Mouse (Mus musculus): ENCODE data around the gene Gm20765. TPM values are rescaled to one million over a fixed set of nuclear protein-coding genes. Genes with fewer than 3 reads are reported as not detected.

The Gm20765 gene
- not detected for polyA plus RNA-seq (2017; shearing (Covaris generic))

DNA sequence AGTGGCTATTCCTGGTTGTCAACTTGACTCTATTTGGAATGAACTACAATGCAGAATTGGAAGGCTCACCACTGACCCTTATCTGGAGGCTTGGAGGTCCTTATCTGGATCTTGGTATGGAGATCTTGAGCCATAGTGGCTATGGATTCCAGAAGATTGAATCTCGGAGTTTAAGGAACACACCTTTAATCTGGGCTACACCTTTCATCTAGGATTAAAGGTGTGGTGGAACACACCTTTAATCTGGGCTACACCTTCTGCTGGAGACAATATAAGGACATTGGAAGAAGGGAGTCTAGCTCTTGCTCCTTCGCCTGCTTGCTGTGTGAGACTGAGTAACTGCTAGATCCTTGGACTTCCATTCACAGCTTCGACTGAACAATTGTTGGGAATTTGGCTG, at the start of gene Gm20765:
Gene Gm20765 (plus strand): TSS at position 301 of the 400 bp plus-strand sequence.

DNA sequence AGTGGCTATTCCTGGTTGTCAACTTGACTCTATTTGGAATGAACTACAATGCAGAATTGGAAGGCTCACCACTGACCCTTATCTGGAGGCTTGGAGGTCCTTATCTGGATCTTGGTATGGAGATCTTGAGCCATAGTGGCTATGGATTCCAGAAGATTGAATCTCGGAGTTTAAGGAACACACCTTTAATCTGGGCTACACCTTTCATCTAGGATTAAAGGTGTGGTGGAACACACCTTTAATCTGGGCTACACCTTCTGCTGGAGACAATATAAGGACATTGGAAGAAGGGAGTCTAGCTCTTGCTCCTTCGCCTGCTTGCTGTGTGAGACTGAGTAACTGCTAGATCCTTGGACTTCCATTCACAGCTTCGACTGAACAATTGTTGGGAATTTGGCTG, 42.6 kb upstream of the Gm20765 start, which contains the start of gene Gm21293:
Gene Gm21293 (plus strand): TSS at position 301 of the 400 bp plus-strand sequence.

DNA sequence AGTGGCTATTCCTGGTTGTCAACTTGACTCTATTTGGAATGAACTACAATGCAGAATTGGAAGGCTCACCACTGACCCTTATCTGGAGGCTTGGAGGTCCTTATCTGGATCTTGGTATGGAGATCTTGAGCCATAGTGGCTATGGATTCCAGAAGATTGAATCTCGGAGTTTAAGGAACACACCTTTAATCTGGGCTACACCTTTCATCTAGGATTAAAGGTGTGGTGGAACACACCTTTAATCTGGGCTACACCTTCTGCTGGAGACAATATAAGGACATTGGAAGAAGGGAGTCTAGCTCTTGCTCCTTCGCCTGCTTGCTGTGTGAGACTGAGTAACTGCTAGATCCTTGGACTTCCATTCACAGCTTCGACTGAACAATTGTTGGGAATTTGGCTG, 34.1 kb upstream of the Gm20765 start, which contains the start of gene Gm6763:
Gene Gm6763 (plus strand): TSS at position 301 of the 400 bp plus-strand sequence.

DNA sequence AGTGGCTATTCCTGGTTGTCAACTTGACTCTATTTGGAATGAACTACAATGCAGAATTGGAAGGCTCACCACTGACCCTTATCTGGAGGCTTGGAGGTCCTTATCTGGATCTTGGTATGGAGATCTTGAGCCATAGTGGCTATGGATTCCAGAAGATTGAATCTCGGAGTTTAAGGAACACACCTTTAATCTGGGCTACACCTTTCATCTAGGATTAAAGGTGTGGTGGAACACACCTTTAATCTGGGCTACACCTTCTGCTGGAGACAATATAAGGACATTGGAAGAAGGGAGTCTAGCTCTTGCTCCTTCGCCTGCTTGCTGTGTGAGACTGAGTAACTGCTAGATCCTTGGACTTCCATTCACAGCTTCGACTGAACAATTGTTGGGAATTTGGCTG, 25.6 kb upstream of the Gm20765 start, which contains the start of gene Gm8764:
Gene Gm8764 (plus strand): TSS at position 301 of the 400 bp plus-strand sequence.

DNA sequence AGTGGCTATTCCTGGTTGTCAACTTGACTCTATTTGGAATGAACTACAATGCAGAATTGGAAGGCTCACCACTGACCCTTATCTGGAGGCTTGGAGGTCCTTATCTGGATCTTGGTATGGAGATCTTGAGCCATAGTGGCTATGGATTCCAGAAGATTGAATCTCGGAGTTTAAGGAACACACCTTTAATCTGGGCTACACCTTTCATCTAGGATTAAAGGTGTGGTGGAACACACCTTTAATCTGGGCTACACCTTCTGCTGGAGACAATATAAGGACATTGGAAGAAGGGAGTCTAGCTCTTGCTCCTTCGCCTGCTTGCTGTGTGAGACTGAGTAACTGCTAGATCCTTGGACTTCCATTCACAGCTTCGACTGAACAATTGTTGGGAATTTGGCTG, 17.1 kb upstream of the Gm20765 start, which contains the start of gene Gm21304:
Gene Gm21304 (plus strand): TSS at position 301 of the 400 bp plus-strand sequence.

DNA sequence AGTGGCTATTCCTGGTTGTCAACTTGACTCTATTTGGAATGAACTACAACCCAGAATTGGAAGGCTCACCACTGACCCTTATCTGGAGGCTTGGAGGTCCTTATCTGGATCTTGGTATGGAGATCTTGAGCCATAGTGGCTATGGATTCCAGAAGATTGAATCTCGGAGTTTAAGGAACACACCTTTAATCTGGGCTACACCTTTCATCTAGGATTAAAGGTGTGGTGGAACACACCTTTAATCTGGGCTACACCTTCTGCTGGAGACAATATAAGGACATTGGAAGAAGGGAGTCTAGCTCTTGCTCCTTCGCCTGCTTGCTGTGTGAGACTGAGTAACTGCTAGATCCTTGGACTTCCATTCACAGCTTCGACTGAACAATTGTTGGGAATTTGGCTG, 8.6 kb upstream of the Gm20765 start, which contains the start of gene Gm21312:
Gene Gm21312 (plus strand): TSS at position 301 of the 400 bp plus-strand sequence.

DNA sequence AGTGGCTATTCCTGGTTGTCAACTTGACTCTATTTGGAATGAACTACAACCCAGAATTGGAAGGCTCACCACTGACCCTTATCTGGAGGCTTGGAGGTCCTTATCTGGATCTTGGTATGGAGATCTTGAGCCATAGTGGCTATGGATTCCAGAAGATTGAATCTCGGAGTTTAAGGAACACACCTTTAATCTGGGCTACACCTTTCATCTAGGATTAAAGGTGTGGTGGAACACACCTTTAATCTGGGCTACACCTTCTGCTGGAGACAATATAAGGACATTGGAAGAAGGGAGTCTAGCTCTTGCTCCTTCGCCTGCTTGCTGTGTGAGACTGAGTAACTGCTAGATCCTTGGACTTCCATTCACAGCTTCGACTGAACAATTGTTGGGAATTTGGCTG, 8.4 kb downstream of the Gm20765 start, which contains the start of gene Gm4340:
Gene Gm4340 (plus strand): TSS at position 301 of the 400 bp plus-strand sequence.

Other genes with a start within 250 kb of the Gm20765 start
- not detected for gene Gm21293, start 42.5 kb upstream of the Gm20765 start, polyA plus RNA-seq (2017; shearing (Covaris generic))
- gene Gm6763, start 34.0 kb upstream of the Gm20765 start, polyA plus RNA-seq (2017; shearing (Covaris generic)): not detected
- not detected for gene Gm8764, start 25.5 kb upstream of the Gm20765 start, polyA plus RNA-seq (2017; shearing (Covaris generic))
- not detected for gene Gm21304, start 17.0 kb upstream of the Gm20765 start, polyA plus RNA-seq (2017; shearing (Covaris generic))
- not detected for gene Gm21312, start 8.5 kb upstream of the Gm20765 start, polyA plus RNA-seq (2017; shearing (Covaris generic))
- 1 to 10 TPM in 1 of 2 experiments, not detected in 1; 1.9 TPM for gene Gm4340, start 8.5 kb downstream of the Gm20765 start, polyA plus RNA-seq (2017; shearing (Covaris generic))